Mouse (Mus musculus): ENCODE results near the gene Trpt1. TPM values are rescaled to one million over a fixed set of nuclear protein-coding genes. Genes with fewer than 3 reads are reported as not detected.

Gene Trpt1
- total RNA-seq, 2 experiments from 2014 or later, result 20.2 to 20.8 TPM

DNA sequence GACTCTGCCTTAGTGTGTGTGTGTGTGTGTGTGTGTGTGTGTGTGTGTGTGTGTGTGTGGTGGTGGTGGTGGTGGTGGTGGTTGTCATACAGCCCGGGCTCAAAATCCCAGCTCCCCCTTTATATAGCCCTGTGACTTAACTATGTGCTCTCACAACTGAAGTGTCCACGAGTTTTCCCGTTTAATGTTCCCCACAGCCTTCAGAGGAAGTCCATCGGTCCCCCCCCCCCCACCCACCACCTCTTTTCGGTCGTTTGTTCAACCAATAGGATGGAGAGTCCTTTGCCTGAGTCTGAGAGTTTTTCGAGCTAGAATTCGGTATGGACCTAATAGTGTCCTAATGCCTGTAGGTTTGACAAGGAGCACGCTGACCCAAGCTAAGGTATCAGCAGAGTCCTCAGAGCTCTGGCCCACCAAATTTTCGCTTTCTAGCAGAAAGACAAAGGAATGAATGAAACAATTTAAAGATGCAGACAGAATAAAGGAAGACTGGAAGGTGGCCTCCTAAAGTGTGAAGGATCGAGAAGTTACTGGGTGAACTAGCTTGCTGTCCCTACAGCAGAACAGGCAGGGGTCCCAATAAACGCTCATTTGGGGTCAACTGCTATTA lies 22.2 kb upstream of the Trpt1 start:
- intact Hi-C loops (cut with DNase I), result no loop called here
- DNase-seq (ENCODE audit: extremely low spot score in 1 of 2, low spot score in 2 of 2), result no peak

DNA sequence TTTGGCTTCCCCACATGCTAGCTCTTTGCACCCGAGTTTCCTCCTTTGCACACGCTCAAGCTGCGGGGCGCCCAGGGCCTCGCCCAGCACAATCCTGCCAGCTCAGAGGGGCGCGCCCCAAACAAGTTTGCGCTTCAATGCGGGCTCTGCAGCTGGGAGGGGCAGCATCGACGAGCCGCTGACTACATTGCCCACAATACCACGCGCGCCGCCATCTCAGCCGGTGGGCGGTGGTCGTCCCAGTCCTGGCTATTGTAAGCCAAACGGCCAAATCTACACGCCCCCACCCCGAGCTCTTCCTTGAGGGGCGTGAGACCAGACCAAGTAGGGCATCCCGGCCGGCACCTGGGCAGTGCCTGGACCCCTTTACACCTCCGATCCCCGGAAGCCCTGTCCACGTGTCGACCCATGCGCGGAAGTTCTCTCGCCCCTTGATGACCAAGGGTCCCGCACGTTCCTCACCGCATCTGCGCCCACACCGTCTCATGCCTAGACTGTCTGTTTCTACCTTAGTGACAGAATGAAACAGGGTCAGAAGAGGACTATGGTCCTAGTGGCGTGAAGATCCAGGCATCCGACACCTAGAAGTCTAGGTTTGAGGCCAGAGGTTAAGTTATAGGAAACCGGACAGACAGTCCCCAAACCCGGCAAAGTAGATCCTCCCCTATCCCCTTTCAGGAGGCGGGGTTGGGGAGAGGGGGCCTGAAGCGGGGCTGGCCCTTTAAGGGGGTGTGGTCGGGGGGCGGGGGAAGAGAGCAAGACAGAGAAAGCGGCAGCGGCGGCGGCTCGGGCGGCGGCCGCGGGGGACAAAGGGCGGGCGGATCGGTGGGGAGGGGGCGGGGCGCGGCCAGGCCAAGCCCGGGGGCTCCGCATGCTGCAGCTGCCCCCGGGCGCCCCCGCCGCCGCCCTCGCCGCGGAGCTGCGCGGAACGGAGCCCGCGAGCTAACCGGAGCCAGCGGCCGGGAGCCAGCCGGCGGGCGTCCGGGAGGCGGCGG lies 21.4 kb upstream of the Trpt1 start, which contains the start of gene Ppp1r14b:
Ppp1r14b (plus strand) TSS at position 758 of the 995 bp plus-strand sequence.
- peak; percentile 62 to 93 for DNase-seq (ENCODE audit: extremely low spot score in 1 of 2, low spot score in 2 of 2)
- intact Hi-C loops (cut with DNase I), result loop anchor here (5.0 kb wide), 1 partner anchor 32 kb away; the partner anchor contains the start of genes Bad and Gpr137

- DNase-seq (ENCODE audit: extremely low spot score in 1 of 2, low spot score in 2 of 2), result peak; percentile 81 to 87
- intact Hi-C loops (cut with DNase I), result loop anchor here (5.0 kb wide), 1 partner anchor 34 kb away; the partner anchor contains the start of genes Bad and Gpr137
Measured at GRCm38 (mm10) chr19:6975537-6976521, 20.1 kb upstream of the Trpt1 start, which contains the start of gene Plcb3. TSS of gene Plcb3 (minus strand) at chr19:6976470.

GRCm38 (mm10) chr19:6977759-6978638 lies 17.9 kb upstream of the Trpt1 start:
- intact Hi-C loops (cut with DNase I), result loop anchor here (5.0 kb wide), 1 partner anchor 36 kb away; the partner anchor contains the start of genes Bad and Gpr137
- DNase-seq (ENCODE audit: extremely low spot score in 1 of 2, low spot score in 2 of 2), result no peak

GRCm38 (mm10) chr19:6978639-6978974 lies 17.3 kb upstream of the Trpt1 start:
- DNase-seq (ENCODE audit: extremely low spot score in 1 of 2, low spot score in 2 of 2), result no peak
- intact Hi-C loops (cut with DNase I), result loop anchor here (5.0 kb wide), 1 partner anchor 36 kb away; the partner anchor contains the start of genes Bad and Gpr137

DNA sequence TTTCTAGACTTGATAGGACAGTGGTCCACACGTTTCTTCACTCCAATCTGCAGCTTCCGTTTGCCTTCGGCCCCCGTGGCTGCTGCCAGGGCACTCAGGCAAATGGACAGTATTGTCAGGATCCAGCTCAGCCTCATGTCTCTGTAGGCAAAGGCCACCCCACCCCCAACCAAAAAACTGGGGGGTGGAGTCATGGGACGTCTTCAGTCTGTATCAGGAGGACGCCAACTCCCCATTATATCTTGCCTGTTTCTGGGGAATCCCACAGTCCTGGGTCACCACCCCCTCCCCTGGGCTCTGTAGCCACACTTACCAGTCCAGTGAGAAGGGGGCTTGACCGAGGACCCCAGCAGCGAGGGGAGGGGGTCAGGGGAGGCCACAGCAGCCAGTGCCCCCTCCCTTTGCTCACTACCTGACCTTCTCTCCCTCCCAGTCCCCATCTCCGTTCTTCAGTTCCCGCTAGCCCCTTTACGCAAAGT lies 16.9 kb upstream of the Trpt1 start:
- intact Hi-C loops (cut with DNase I), result loop anchor here (5.0 kb wide), 1 partner anchor 37 kb away; the partner anchor contains the start of genes Bad and Gpr137
- DNase-seq (ENCODE audit: extremely low spot score in 1 of 2, low spot score in 2 of 2), result peak; percentile 44 to 66

DNA sequence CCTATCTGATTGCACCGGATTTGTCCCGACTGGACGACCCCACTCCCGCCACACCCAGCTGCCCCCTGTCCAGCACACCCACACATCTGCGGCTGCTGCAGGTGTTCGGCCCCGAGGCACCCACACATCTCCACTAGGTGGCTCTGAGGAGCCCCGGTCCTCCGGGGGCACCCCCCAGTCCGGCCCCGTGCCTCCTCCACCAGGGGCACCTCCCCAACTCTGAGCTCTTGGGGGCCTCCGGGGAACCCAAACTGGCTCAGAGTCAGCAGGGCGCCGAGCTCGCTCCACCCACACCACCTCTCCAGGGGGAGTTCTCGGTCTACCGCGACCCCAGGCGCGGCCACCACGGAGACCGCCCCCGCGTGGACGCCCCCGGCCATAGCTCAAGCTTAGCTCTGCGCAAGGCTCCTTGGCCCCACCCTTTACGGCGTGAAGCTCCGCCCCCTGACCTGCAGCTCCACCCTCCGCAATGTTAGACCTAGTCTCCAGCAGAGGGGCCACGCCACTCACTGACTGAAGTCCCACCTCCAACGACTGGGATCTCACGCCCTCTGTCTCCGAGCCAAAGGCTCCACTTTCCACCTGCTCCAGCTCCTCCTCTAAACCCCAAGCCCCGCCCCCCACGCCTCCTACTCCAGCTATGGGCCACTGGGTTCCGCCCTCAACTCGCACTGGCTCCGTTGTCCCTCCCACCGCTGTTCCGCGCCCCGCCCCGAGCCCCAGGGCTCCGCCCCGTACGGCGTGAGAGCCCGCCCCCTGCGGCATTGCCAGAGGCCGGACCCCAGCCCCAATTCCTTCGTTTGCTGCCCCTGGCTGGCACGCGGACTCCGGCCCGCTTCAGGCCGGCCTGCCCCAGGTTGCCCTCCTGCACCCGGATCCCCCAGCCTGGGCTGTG lies 16.2 kb upstream of the Trpt1 start:
- intact Hi-C loops (cut with DNase I), result loop anchor here (5.0 kb wide), 1 partner anchor 37 kb away; the partner anchor contains the start of genes Bad and Gpr137
- peak; percentile 99 to 100 for DNase-seq (ENCODE audit: extremely low spot score in 1 of 2, low spot score in 2 of 2)

DNA sequence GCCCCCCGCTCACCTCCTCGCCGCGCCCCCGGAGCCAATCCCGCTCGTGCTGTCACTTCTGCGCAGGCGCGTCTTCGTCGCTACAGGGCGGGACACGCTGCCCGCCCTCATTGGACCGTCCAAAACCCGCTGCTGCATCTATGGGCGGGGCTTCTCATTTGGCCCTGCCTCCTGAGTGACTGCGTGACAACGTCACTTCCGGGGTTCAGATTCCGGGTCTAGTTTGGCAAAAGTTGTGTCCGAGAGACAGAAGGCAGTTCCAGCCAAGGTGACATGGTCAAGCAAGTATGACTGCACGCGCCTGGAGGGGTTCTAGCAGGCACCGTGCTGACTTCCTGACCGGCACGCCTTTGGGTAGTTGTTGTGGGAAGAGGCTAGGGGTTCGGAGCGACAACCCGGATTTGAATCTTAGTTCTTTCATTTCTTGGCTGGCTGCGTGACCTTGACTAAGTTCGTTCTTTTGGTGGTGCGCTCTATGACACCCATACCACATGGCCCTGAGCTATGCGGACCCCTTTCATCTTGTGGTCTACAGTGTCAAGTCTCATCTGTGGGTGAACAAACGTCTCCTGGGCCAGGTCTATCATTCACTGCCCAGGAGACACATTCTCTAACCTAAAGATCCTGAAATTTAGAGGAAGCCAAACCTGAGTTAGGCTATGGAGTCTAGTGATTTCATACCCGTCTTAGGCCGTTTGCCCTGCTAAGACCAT lies 15.4 kb upstream of the Trpt1 start, which contains the start of gene Fkbp2:
Fkbp2 (minus strand) TSS at position 121 of the 713 bp plus-strand sequence.
- intact Hi-C loops (cut with DNase I), result no loop called here
- peak; percentile 98 to 100 for DNase-seq (ENCODE audit: extremely low spot score in 1 of 2, low spot score in 2 of 2)

DNA sequence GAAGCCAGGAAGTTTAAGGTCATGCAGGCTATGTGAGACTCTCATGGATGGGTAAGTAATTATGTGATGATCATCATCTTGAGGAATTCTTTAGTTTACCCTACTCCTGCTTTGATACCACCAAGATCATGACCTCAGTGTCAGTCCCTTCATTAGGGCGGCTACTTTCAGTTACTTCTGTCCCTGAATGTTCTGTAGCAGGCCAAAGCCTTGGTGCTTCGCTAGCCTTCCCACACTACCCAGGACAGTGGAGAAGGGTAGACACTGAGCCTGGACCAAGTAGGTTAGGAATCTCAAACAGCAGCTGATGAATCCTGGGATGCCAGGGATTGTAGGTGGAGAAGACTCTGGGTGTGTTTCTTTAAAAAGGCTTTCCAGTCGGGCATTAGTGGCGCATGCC lies 14.5 kb upstream of the Trpt1 start:
- no peak for DNase-seq (ENCODE audit: extremely low spot score in 1 of 2, low spot score in 2 of 2)
- intact Hi-C loops (cut with DNase I), result no loop called here

DNA sequence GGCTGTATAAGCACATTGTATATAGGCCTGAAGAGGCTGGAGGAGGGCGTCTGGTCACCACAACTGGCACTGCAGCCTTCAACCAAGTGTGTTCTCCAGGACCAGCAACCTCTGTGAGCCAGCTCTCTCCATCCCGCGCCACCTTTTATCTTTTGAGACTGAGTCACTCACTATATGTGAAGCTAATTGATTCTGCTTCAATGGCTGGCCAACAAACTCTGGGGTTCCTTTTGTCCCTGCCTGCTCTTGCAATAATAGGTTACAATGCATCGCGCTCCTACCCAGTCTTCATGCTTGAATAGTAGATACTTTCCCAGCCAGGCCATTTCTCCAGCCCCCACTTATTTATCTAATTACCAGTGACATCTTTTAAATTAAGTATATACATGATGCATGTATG lies 12.3 kb upstream of the Trpt1 start:
- intact Hi-C loops (cut with DNase I), result no loop called here
- peak in 1 of 2 experiments; percentile 9 for DNase-seq (ENCODE audit: extremely low spot score in 1 of 2, low spot score in 2 of 2)

DNA sequence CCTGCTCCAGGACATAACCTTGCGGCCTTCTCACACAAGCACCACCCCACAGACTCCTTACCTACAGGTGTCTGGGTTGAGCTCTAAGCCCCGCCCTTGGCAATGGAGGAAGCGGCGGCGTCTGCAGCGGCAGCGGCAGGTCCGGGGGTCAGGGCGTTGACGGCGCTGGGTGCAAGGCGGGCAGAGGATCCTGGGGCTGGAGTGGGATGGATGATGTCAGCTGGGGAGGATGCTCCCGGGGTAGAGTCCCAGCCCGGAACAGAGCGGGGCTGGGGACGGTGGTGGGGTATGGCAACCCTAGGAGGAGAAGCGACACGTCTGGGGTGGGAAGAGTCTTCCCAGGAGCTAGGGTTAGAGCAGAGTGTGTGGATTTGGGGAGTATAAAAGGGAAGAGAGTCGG lies 10.6 kb upstream of the Trpt1 start:
- peak in 1 of 2 experiments; percentile 40 for DNase-seq (ENCODE audit: extremely low spot score in 1 of 2, low spot score in 2 of 2)
- intact Hi-C loops (cut with DNase I), result no loop called here

- intact Hi-C loops (cut with DNase I), result no loop called here
- peak in 1 of 2 experiments; percentile 30 for DNase-seq (ENCODE audit: extremely low spot score in 1 of 2, low spot score in 2 of 2)
Measured at GRCm38 (mm10) chr19:6985951-6986708, 9.8 kb upstream of the Trpt1 start.

GRCm38 (mm10) chr19:6987061-6987903 lies 8.6 kb upstream of the Trpt1 start, which contains the start of gene Vegfb:
TSS of gene Vegfb (minus strand) at chr19:6987651.
- peak in 1 of 2 experiments; percentile 82 for DNase-seq (ENCODE audit: extremely low spot score in 1 of 2, low spot score in 2 of 2)
- intact Hi-C loops (cut with DNase I), result no loop called here

- intact Hi-C loops (cut with DNase I), result no loop called here
- peak in 1 of 2 experiments; percentile 31 for DNase-seq (ENCODE audit: extremely low spot score in 1 of 2, low spot score in 2 of 2)
Measured at GRCm38 (mm10) chr19:6987904-6988285, 8.0 kb upstream of the Trpt1 start.

Data from left cerebral cortex, postnatal 10 days (tissue).